Mouse (Mus musculus) brain, adult 10 weeks (tissue): ENCODE data around the gene Trim8. TPM values are rescaled to one million over a fixed set of nuclear protein-coding genes. Genes with fewer than 3 reads are reported as not detected.

Source experiments
- polyA plus RNA-seq: library from polyadenylated mRNA; stranded (reverse); fragments of 350-450 nt; fragmentation: Illumina TruSeq; extraction: RNeasy Lipid Tissue Mini Kit (QIAGEN cat#74804); gene quantifications from one replicate; pipeline ENCODE4 v1.2.3, GENCODE M21; 2015; ENCODE audit warnings: low read depth, low replicate concordance

The Trim8 gene
- 36.8 TPM for polyA plus RNA-seq

DNA sequence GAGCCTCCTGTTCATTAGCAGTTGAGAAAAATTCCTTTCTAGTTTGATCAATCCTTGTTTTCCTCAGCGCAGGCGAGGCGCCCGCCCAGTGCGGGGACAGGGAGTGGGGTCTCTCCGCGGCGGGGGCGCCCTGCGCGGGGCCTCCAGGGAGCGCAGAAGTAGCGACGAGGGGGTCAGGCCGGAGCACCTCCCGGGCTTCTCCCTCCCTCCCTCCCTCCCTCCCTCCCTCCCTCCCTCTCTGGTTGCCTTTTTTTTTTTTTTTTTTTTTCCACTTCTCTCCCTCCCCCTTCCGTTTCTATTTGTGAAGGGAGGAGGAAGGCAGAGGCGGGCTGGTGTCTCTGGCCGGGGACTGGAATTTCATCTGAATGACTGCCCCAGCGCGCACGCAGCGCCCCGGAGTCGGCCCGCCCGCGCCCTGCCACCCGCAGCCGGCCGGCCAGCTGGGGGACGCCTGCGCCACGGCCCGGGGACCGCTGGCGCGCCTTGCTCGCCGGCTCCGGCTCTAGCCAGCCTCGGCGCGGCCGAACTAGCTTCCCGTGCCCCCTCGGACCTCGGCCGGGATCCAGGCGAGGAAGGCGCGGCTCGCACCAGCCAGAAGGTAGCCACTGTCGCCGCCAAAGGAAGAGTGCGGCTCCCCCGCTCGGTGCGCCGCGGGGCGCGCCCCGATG, at the start of gene Trim8:
Gene Trim8 (plus strand): TSS at position 302 of the 668 bp plus-strand sequence.

Other genes starting within 250 kb of the Trim8 start
- 2.1 TPM for gene Nfkb2, start 197.4 kb upstream of the Trim8 start, polyA plus RNA-seq
- 474 TPM for gene Psd, start 174.5 kb upstream of the Trim8 start, polyA plus RNA-seq
- 28.6 TPM for gene Fbxl15, start 173.5 kb upstream of the Trim8 start, polyA plus RNA-seq
- 309 TPM for gene Cuedc2, start 163.0 kb upstream of the Trim8 start, polyA plus RNA-seq
- 17.5 TPM for gene Mfsd13a, start 160.6 kb upstream of the Trim8 start, polyA plus RNA-seq
- gene 2310034G01Rik, start 151.4 kb upstream of the Trim8 start, polyA plus RNA-seq: 1.7 TPM
- 174 TPM for gene Actr1a, start 106.0 kb upstream of the Trim8 start, polyA plus RNA-seq
- gene Sufu, start 104.8 kb upstream of the Trim8 start, polyA plus RNA-seq: 9.1 TPM
- 279 TPM for gene Arl3, start 71.5 kb downstream of the Trim8 start, polyA plus RNA-seq
- 3.7 TPM for gene Sfxn2, start 71.7 kb downstream of the Trim8 start, polyA plus RNA-seq
- gene Wbp1l, start 97.4 kb downstream of the Trim8 start, polyA plus RNA-seq: 18.6 TPM
- not detected for gene Cyp17a1, start 171.5 kb downstream of the Trim8 start, polyA plus RNA-seq
- 23.9 TPM for gene Borcs7, start 188.2 kb downstream of the Trim8 start, polyA plus RNA-seq
- 18.2 TPM for gene As3mt, start 205.8 kb downstream of the Trim8 start, polyA plus RNA-seq